Mouse (Mus musculus) neural tube, postnatal 0 days (tissue): Measurements from ENCODE around the gene Eif2b2. TPM values are rescaled to one million over a fixed set of nuclear protein-coding genes. Genes with fewer than 3 reads are reported as not detected.

Source experiments
- microRNA-seq: library from miRNA; unstranded; fragments of <30 nt; microRNA quantifications from one replicate; pipeline ENCODE4, GENCODE M21; 2016
- polyA plus RNA-seq: library from polyadenylated mRNA; unstranded; fragments of >200 nt; fragmentation: Nextera tagmentation; extraction: Ambion mirVana; gene quantifications from 2 replicates; pipeline ENCODE4 v1.2.1, GENCODE M21; 2015

Eif2b2 gene
- polyA plus RNA-seq = 65.8 and 80.2 TPM in 2 replicates

DNA sequence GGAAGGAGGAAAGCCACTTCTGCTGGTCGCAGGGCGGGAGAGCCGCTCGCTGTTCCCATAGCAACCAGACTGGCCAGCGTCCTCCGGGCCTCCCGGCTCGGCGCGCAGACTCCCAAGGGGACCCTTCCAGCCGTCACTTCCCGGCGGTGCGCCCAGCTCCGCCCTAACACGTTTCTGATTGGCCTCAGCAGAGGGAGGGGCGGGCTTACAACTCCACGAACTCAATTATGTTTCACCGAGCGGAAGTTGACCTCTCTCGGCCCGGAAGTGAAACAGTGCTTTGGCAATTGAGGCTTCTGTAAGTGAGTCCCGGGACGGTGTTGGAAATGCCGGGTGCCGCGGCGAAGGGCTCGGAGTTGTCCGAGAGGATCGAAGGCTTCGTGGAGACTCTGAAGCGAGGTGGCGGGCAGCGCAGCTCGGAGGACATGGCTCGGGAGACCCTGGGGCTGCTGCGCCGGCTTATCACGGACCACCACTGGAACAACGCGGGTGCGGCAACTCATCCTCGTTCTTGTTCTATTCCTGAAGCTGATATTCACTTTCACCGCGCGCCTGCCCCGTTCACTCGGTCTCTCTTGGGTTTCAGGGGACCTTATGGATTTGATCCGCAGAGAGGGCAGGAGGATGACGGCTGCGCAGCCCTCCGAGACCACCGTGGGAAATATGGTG lies at the start of gene Eif2b2:
Gene Eif2b2, plus strand, starts transcription at position 246 of the 669 bp plus-strand sequence.

DNA sequence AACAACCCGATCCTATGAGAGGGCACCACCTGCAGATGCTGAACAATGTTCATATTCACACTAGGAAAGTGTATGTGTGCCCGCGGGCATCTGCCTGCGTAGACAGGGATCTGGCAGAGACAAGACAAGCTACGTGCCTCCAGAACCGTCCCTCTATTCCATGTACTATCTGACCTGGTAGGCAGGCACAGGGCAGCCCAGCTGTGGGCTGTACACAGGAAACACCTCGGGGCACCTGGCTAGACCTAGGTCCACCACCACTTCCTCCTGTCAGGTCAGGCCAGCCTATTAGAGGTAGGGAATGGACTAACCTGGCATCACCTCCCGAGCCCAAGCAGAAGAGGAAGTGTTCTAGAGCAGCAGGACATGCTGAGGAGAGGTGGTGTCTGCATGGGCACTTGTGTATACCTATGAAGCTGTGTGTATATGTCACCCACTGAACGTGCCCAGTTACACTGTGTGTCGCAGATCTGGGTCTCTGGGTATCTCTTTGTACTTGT lies 41.5 kb upstream of the Eif2b2 start, which contains the start of gene Pgf:
Gene Pgf, minus strand, starts transcription at position 51 of the 500 bp plus-strand sequence.

DNA sequence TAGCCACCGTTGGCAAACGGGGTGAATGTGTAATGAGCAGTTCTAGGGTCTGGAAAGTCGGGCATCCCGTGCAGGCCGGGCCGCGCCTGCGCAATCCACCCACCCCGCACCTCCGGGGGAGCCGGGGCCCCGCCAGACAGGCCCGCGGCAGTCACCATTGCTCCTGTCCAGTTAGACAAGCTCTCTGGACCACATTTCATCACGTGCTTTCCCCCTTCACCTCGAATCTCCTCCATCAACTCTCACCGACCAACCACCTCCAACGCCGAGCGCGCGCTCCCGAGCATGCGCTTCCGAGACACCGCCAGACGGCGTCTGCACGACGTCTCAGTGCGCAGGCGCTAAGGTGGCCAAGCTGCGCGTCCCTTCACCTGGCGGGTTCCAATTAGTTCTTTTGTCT lies 51.0 kb downstream of the Eif2b2 start, which contains the start of gene Mlh3:
Gene Mlh3, minus strand, starts transcription at position 281 of the 400 bp plus-strand sequence.

Small RNA genes lying within 50 kb of the gene (microRNA-seq; reads per million reads assigned to microRNA genes)
- not detected for gene Mir6938

Other genes with a start within 250 kb of the Eif2b2 start
- 68.6 and 69.5 TPM in 2 replicates for gene Fcf1, start 248.6 kb upstream of the Eif2b2 start, polyA plus RNA-seq
- gene Arel1, start 248.6 kb upstream of the Eif2b2 start, polyA plus RNA-seq = 22.5 and 25.0 TPM in 2 replicates
- 27.4 and 29.0 TPM in 2 replicates for gene Ylpm1, start 223.2 kb upstream of the Eif2b2 start, polyA plus RNA-seq
- 2.1 and 2.4 TPM in 2 replicates for gene Prox2, start 108.7 kb upstream of the Eif2b2 start, polyA plus RNA-seq
- 105 and 113 TPM in 2 replicates for gene Dlst, start 108.6 kb upstream of the Eif2b2 start, polyA plus RNA-seq
- gene Rps6kl1, start 68.2 kb upstream of the Eif2b2 start, polyA plus RNA-seq = 32.5 and 35.1 TPM in 2 replicates
- gene Pgf, start 41.7 kb upstream of the Eif2b2 start, polyA plus RNA-seq = 10.6 and 13.1 TPM in 2 replicates
- 6.9 and 7.2 TPM in 2 replicates for gene Mlh3, start 51.1 kb downstream of the Eif2b2 start, polyA plus RNA-seq
- 50.0 and 56.5 TPM in 2 replicates for gene Acyp1, start 69.0 kb downstream of the Eif2b2 start, polyA plus RNA-seq
- gene Zc2hc1c, start 69.1 kb downstream of the Eif2b2 start, polyA plus RNA-seq = 1.5 TPM in 2 replicates
- gene Nek9, start 119.9 kb downstream of the Eif2b2 start, polyA plus RNA-seq = 9.0 and 9.6 TPM in 2 replicates
- 224 and 250 TPM in 2 replicates for gene Tmed10, start 155.4 kb downstream of the Eif2b2 start, polyA plus RNA-seq